Mouse (Mus musculus): Measurements from ENCODE around the gene Tppp2. TPM values are rescaled to one million over a fixed set of nuclear protein-coding genes. Genes with fewer than 3 reads are reported as not detected.

The Tppp2 gene
- polyA plus RNA-seq (2016; fragmentation: Nextera tagmentation; extraction: Ambion mirVana) = not detected in 2 replicates

- Histone ChIP-seq H3K27me3 (no peaks in the 10 kb centered on the region), H3K4me1 (peaks cover 6% of the 10 kb centered on the region; the same call in 1 of the 2 replicates), H3K9me3 (no peaks in the 10 kb centered on the region), H3K4me3 (no peak within 1 kb of the TSS), H3K36me3 (no peaks in the 10 kb centered on the region), H3K4me2 (replicated peaks) (no peak within 1 kb of the TSS), H3K27ac (no peak within 1 kb of the TSS), H3K9ac (no peak within 1 kb of the TSS)
- no peak for ATAC-seq (ENCODE audit: insufficient number of reproducible peaks, insufficient read depth, low FRiP score, low TSS enrichment)
- WGBS = 85% methylated on average over 4 of the region's 4 CpGs
Observed at GRCm38 (mm10) chr14:51918125-51918524, at the start of gene Tppp2. Gene Tppp2 (plus strand): TSS chr14:51918425.

GRCm38 (mm10) chr14:51870756-51871155 lies 47.5 kb upstream of the Tppp2 start:
- Histone ChIP-seq H3K9ac (no peak overlapping the region), H3K9me3 (no peaks in the 10 kb centered on the region), H3K27me3 (no peaks in the 10 kb centered on the region), H3K36me3 (no peaks in the 10 kb centered on the region), H3K4me1 (no peaks in the 10 kb centered on the region), H3K27ac (no peak overlapping the region), H3K4me3 (no peak overlapping the region), H3K4me2 (replicated peaks) (no peak overlapping the region)
- whole genome bisulfite sequencing = 63% methylated on average over 2 of the region's 2 CpGs
- no peak for ATAC-seq (ENCODE audit: insufficient number of reproducible peaks, insufficient read depth, low FRiP score, low TSS enrichment)

DNA sequence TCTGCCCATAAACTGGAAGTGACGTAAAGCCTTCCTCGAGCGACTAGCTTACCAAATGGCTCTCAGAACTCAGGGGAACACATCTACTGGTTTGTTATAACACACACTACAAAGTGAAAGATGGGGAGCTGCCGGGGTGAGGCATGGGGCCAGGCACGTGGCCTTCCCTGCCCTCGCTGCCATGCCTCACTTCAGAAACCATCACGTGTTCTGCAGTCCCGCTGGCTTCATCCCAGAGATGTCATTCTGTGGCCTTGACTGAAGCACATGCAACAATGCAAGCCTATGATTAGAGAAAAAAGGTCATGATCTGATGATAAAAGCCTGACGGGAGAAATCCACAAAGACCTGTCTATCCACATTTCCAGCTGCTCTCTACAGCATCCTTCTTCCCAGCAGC lies 46.5 kb upstream of the Tppp2 start:
- 79% methylated on average over 9 of the region's 9 CpGs for WGBS
- H3K4me1 ChIP-seq = no peaks in the 10 kb centered on the region
- ATAC-seq (ENCODE audit: insufficient number of reproducible peaks, insufficient read depth, low FRiP score, low TSS enrichment) = no peak

DNA sequence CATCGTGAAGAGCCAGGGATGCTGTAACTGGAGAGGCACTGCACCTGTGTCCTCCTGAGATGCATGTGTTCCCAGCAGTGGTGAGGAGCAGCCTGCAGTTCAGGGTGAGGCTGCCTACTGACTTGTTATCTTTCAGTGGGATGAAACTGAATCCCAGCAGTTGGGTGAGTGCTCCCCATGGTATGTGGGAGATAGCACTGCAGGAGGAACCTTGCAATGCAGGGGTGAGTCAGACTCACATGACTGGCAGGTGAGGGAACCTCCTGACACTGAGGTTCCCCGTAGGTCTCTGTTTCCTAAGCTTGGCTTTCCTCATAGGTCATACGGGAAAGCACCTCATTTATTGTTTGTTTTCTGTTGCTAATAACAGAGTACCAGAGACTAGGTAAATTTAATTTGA lies 40.7 kb upstream of the Tppp2 start:
- H3K9ac ChIP-seq = no peak overlapping the region
- H3K9me3 ChIP-seq = no peaks in the 10 kb centered on the region
- no peak overlapping the region for H3K27ac ChIP-seq
- no peaks in the 10 kb centered on the region for H3K27me3 ChIP-seq
- no peak for ATAC-seq (ENCODE audit: insufficient number of reproducible peaks, insufficient read depth, low FRiP score, low TSS enrichment)
- no peaks in the 10 kb centered on the region for H3K4me1 ChIP-seq
- H3K36me3 ChIP-seq = no peaks in the 10 kb centered on the region
- no peak overlapping the region for H3K4me3 ChIP-seq
- no peak overlapping the region for H3K4me2 ChIP-seq (replicated peaks)
- WGBS = 77% methylated on average over 3 of the region's 3 CpGs

More for the DNA sequence above, 46.5 kb upstream of the Tppp2 start:
- Histone ChIP-seq H3K9ac (no peak overlapping the region), H3K4me3 (no peak overlapping the region), H3K27me3 (no peaks in the 10 kb centered on the region), H3K36me3 (no peaks in the 10 kb centered on the region), H3K27ac (no peak overlapping the region), H3K9me3 (no peaks in the 10 kb centered on the region), H3K4me2 (replicated peaks) (no peak overlapping the region)

DNA sequence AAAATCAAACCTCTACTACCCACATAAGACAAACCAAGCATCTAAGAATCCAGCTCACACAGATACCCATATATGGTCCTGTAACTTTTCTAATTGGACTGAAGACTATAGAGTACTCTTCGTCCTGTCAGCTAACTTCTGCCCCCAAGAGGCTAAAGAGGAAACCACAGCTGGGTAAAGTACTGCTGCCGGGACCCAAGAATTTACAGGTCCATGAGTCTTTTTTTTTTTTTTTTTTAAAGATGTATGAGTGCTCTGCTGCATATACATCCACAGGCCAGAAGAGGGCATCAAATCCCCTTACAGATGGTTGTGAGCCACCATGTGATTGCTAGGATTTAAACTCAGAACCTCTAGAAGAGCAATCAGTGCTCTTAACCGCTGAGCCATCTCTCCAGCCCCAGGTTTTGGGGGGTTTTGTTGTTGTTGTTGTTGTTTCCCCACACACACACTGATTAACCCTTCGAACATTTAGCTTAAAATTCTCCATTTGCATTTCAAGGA lies 34.6 kb upstream of the Tppp2 start:
- 3% methylated on average over 4 of the region's 4 CpGs for WGBS
- ATAC-seq (ENCODE audit: insufficient number of reproducible peaks, insufficient read depth, low FRiP score, low TSS enrichment) = 0 out of 2 replicates have a peak, but pooled peaks have one; percentile 17
- peak overlapping the region; percentile 90; the same call in 1 of the 2 replicates for H3K27ac ChIP-seq
- peaks cover 18% of the 10 kb centered on the region for H3K36me3 ChIP-seq
- no peak overlapping the region for H3K9ac ChIP-seq
- peaks cover 9% of the 10 kb centered on the region for H3K4me1 ChIP-seq
- no peaks in the 10 kb centered on the region for H3K9me3 ChIP-seq
- peak overlapping the region; percentile 80 for H3K4me2 ChIP-seq (replicated peaks)
- H3K4me3 ChIP-seq = peak overlapping the region; percentile 54
- H3K27me3 ChIP-seq = no peaks in the 10 kb centered on the region

GRCm38 (mm10) chr14:51884031-51884544 lies 34.1 kb upstream of the Tppp2 start:
- WGBS = 1% methylated on average over 14 of the region's 14 CpGs
- Histone ChIP-seq H3K36me3 (peaks cover 23% of the 10 kb centered on the region), H3K27ac (peak overlapping the region; percentile 90), H3K4me2 (replicated peaks) (peak overlapping the region; percentile 80), H3K9me3 (no peaks in the 10 kb centered on the region), H3K9ac (peak overlapping the region; percentile 40), H3K4me3 (peak overlapping the region; percentile 54), H3K27me3 (no peaks in the 10 kb centered on the region), H3K4me1 (peaks cover 9% of the 10 kb centered on the region)
- ATAC-seq (ENCODE audit: insufficient number of reproducible peaks, insufficient read depth, low FRiP score, low TSS enrichment) = peak; percentile 44

GRCm38 (mm10) chr14:51884598-51885331 lies 33.5 kb upstream of the Tppp2 start, which contains the start of gene Mettl17:
Gene Mettl17 (plus strand): TSS chr14:51884842.
- Histone ChIP-seq H3K9me3 (no peaks in the 10 kb centered on the region), H3K4me3 (peak within 1 kb of the TSS; percentile 54), H3K27me3 (no peaks in the 10 kb centered on the region), H3K9ac (peak within 1 kb of the TSS; percentile 46), H3K4me1 (peaks cover 9% of the 10 kb centered on the region), H3K4me2 (replicated peaks) (peak within 1 kb of the TSS; percentile 80), H3K36me3 (peaks cover 30% of the 10 kb centered on the region), H3K27ac (peak within 1 kb of the TSS; percentile 90)
- ATAC-seq (ENCODE audit: insufficient number of reproducible peaks, insufficient read depth, low FRiP score, low TSS enrichment) = peak; percentile 95
- under 1% methylated on average over 43 of the region's 43 CpGs for WGBS

DNA sequence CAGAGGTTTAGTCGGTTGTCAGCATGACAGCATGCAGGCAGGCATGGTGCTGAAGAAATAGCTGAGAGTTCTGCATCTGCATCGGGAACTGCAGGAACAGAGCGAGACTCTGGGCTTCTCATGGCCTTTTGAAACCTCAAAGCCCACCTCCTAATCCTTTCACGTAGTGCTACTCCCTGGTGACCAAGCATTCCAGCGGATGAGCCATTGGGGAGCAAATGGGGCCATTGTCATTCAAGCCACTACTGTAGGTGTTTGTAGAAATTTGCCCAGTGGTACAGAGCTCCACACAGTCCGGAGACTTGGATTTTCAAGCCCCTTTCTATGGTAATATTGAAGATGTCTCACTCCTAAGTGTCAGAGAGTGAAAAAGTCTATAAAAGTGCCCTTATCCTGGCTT lies 32.2 kb upstream of the Tppp2 start:
- H3K9me3 ChIP-seq = no peaks in the 10 kb centered on the region
- H3K4me2 ChIP-seq (replicated peaks) = peak overlapping the region; percentile 80
- no peaks in the 10 kb centered on the region for H3K27me3 ChIP-seq
- H3K9ac ChIP-seq = no peak overlapping the region; the same call in 1 of the 2 replicates
- H3K27ac ChIP-seq = no peak overlapping the region
- peak overlapping the region; percentile 54; the same call in 1 of the 2 replicates for H3K4me3 ChIP-seq
- no peak for ATAC-seq (ENCODE audit: insufficient number of reproducible peaks, insufficient read depth, low FRiP score, low TSS enrichment)
- WGBS = 61% methylated on average over 6 of the region's 6 CpGs
- peaks cover 9% of the 10 kb centered on the region for H3K4me1 ChIP-seq
- H3K36me3 ChIP-seq = peaks cover 43% of the 10 kb centered on the region

DNA sequence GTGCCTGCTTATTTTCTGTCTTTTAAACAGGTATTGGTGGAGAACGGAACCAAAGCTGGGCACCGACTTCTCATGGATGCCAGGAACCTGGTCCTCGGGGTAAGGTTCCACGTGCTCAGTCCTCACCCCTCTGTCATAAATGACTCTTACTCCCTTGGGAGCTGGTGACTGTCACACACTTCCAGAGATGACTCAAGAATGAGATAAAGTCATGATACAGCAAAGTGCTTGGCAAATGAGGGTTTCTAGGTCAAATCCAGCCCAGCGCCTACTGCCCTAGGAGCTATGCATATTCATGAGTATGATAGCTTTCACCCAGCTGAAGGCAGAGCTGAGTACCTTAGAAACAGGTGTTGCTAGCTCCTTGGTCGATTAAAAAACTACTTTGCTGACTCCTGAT lies 28.4 kb upstream of the Tppp2 start:
- H3K4me1 ChIP-seq = peaks cover 9% of the 10 kb centered on the region
- H3K27ac ChIP-seq = no peak overlapping the region
- 91% methylated on average over 6 of the region's 6 CpGs for WGBS
- no peak for ATAC-seq (ENCODE audit: insufficient number of reproducible peaks, insufficient read depth, low FRiP score, low TSS enrichment)
- no peaks in the 10 kb centered on the region; the same call in 1 of the 2 replicates for H3K27me3 ChIP-seq
- H3K4me3 ChIP-seq = no peak overlapping the region
- no peak overlapping the region for H3K9ac ChIP-seq
- H3K4me2 ChIP-seq (replicated peaks) = no peak overlapping the region
- peaks cover 58% of the 10 kb centered on the region for H3K36me3 ChIP-seq
- no peaks in the 10 kb centered on the region for H3K9me3 ChIP-seq

- H3K27me3 ChIP-seq = no peaks in the 10 kb centered on the region; the same call in 1 of the 2 replicates
- ATAC-seq (ENCODE audit: insufficient number of reproducible peaks, insufficient read depth, low FRiP score, low TSS enrichment) = no peak
- WGBS = 89% methylated on average over 9 of the region's 9 CpGs
- H3K9ac ChIP-seq = no peak within 1 kb of the TSS
- H3K4me1 ChIP-seq = no peaks in the 10 kb centered on the region
- no peaks in the 10 kb centered on the region for H3K9me3 ChIP-seq
- no peak within 1 kb of the TSS for H3K4me3 ChIP-seq
- no peak within 1 kb of the TSS; the same call in 1 of the 2 replicates for H3K27ac ChIP-seq
- peaks cover 49% of the 10 kb centered on the region for H3K36me3 ChIP-seq
- H3K4me2 ChIP-seq (replicated peaks) = no peak within 1 kb of the TSS
Observed at GRCm38 (mm10) chr14:51892191-51892939, 25.9 kb upstream of the Tppp2 start, which contains the start of gene Slc39a2. Gene Slc39a2 (plus strand): TSS chr14:51892889.

DNA sequence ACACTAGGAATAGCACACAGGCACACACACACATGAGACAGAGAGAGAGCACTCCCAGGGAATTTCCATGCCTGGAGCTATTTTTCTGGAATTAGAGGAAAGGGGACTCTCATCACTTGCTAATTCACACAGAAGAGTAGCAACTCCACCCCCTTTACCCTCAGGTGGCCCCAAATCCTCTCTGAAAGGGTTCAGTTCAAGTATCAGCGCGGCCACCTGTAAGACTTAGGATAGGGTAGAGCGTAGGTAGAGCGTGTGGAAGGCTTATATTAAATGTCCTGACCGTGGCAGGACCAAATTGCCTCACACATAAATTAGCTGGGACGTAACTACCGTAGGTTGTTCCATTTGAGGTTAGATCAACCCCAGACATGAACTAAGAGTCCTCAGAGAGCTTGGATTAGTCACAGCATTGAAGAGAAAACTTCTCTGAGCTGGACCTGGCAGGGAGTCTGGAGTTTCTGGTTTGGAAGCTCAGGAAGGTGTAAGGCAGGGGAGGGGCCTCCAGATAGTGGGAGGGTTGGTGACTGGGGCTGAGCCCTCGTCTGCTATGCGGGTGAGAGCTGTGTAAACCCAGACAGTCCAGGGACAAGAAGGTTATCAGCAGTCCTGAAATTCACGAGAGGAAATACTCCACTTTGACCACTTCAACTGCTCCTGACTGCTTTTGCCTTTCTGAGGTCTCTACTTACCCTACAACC lies 25.0 kb upstream of the Tppp2 start:
- no peaks in the 10 kb centered on the region; the same call in 1 of the 2 replicates for H3K27me3 ChIP-seq
- H3K4me3 ChIP-seq = no peak overlapping the region
- ATAC-seq (ENCODE audit: insufficient number of reproducible peaks, insufficient read depth, low FRiP score, low TSS enrichment) = no peak
- H3K4me2 ChIP-seq (replicated peaks) = no peak overlapping the region
- no peaks in the 10 kb centered on the region for H3K9me3 ChIP-seq
- no peaks in the 10 kb centered on the region for H3K4me1 ChIP-seq
- peaks cover 41% of the 10 kb centered on the region for H3K36me3 ChIP-seq
- WGBS = 25% methylated on average over 10 of the region's 10 CpGs
- no peak overlapping the region for H3K9ac ChIP-seq
- no peak overlapping the region; the same call in 1 of the 2 replicates for H3K27ac ChIP-seq
